Mouse (Mus musculus) CH12.LX (cell line): ENCODE results near the gene Tmem50b.

Source experiments
- CTCF ChIP-seq, 2 experiments: IDR thresholded peaks in 1 of 2; conservative IDR thresholded peaks in 1 of 2; 2 replicates each; pipeline ENCODE4 v1.5.1; 2011 to 2012; ENCODE audit warnings: low read depth in 2 of 2, low read length in 2 of 2, improper control_type of control experiment in 1 of 2, inconsistent platforms in 1 of 2, mild to moderate bottlenecking in 1 of 2, moderate library complexity in 1 of 2
- MAZ ChIP-seq: IDR thresholded peaks from 2 replicates; pipeline ENCODE4 v1.6.1; 2012; ENCODE audit warnings: low read depth, mild to moderate bottlenecking, inconsistent platforms, low read length, improper control_type of control experiment, moderate library complexity
- NELFE ChIP-seq: IDR thresholded peaks from 2 replicates; pipeline ENCODE4 v1.6.1; 2011; ENCODE audit warnings: low read depth, low read length, improper control_type of control experiment
- POLR2A ChIP-seq: IDR thresholded peaks from 2 replicates; pipeline ENCODE4 v1.6.1; 2011; ENCODE audit warnings: low read depth, mild to moderate bottlenecking, improper control_type of control experiment, low read length
- RAD21 ChIP-seq: IDR thresholded peaks from 2 replicates; pipeline ENCODE4 v1.6.1; 2011; ENCODE audit warnings: low read depth, mild to moderate bottlenecking, low read length, improper control_type of control experiment, moderate library complexity
- ZMIZ1 ChIP-seq: IDR thresholded peaks from 2 replicates; pipeline ENCODE4 v1.6.1; 2012; ENCODE audit warnings: low read depth, mild to moderate bottlenecking, inconsistent platforms, low read length, improper control_type of control experiment

GRCm38 (mm10) chr16:91605156-91605555, 7.6 kb upstream of the Tmem50b start:
- TF ChIP-seq NELFE = no peak
- TF ChIP-seq MAZ = no peak
- no peak for TF ChIP-seq POLR2A
- TF ChIP-seq RAD21 = no peak
- no peak for TF ChIP-seq ZMIZ1
- TF ChIP-seq CTCF (conservative IDR thresholded peaks at IDR 0.05 in 1 of 2, IDR thresholded peaks at IDR 0.05 in 1 of 2; ENCODE audit: low read depth in 2 of 2, low read length in 2 of 2) = no peak
